Mouse (Mus musculus) layer of hippocampus, adult 6 months (tissue): Measurements from ENCODE around the gene Trpv2. TPM values are rescaled to one million over a fixed set of nuclear protein-coding genes. Genes with fewer than 3 reads are reported as not detected.

Experiments
- long read RNA-seq, 2 experiments: library from polyadenylated mRNA; unstranded; transcript quantifications; one replicate each; pipeline ENCODE4 v2.0.0; 2019 to 2020
- polyA plus RNA-seq: library from polyadenylated mRNA; unstranded; fragments of <200 nt; fragmentation: Nextera tagmentation; gene quantifications from 2 replicates; pipeline ENCODE4 v1.2.3, GENCODE M21; 2021

Trpv2 gene
- 9.5 and 10.0 TPM in 2 replicates for polyA plus RNA-seq
- long read RNA-seq, experiment 1, transcript Trpv2-202 (15 exons, 2,650 nt), result major isoform, 6 of 25 reads
- long read RNA-seq, experiment 1, partial matches to known transcripts, result 17 of 25 reads
- long read RNA-seq, experiment 1, other reads (novel, unspliced or antisense), result 1 of 25 reads
- long read RNA-seq, experiment 2, transcript Trpv2-202 (15 exons, 2,650 nt), result major isoform, 15 of 87 reads
- long read RNA-seq, experiment 2, partial matches to known transcripts, result 59 of 87 reads
- long read RNA-seq, experiment 2, other reads (novel, unspliced or antisense), result 11 of 87 reads

GRCm38 (mm10) chr11:62573959-62574702 is at the start of gene Trpv2:
Gene Trpv2, plus strand, starts transcription at chr11:62574486.

GRCm38 (mm10) chr11:62539089-62539890 is 35.0 kb upstream of the Trpv2 start, which contains the start of gene Cenpv:
Gene Cenpv, minus strand, starts transcription at chr11:62539261.

GRCm38 (mm10) chr11:62550727-62551225 is 23.5 kb upstream of the Trpv2 start, which contains the start of gene Ubb:
Gene Ubb, plus strand, starts transcription at chr11:62551171.

GRCm38 (mm10) chr11:62647661-62648590 is 73.6 kb downstream of the Trpv2 start, which contains the start of gene Lrrc75a:
Gene Lrrc75a, minus strand, starts transcription at chr11:62648523.

GRCm38 (mm10) chr11:62648591-62649391 is 74.5 kb downstream of the Trpv2 start, which contains the start of gene Mmgt2:
Gene Mmgt2, plus strand, starts transcription at chr11:62648664.

Other genes with a start within 250 kb of the Trpv2 start
- gene Pigl, start 116.0 kb upstream of the Trpv2 start, polyA plus RNA-seq, result 3.9 and 4.5 TPM in 2 replicates
- 46.2 and 51.5 TPM in 2 replicates for gene Ncor1, start 115.9 kb upstream of the Trpv2 start, polyA plus RNA-seq
- gene Cenpv, start 35.2 kb upstream of the Trpv2 start, polyA plus RNA-seq, result 6.9 and 7.4 TPM in 2 replicates
- 4,092 and 4,221 TPM in 2 replicates for gene Ubb, start 23.3 kb upstream of the Trpv2 start, polyA plus RNA-seq
- 1.7 and 1.8 TPM in 2 replicates for gene Lrrc75a, start 74.0 kb downstream of the Trpv2 start, polyA plus RNA-seq
- gene Mmgt2, start 74.2 kb downstream of the Trpv2 start, polyA plus RNA-seq, result 38.2 and 53.6 TPM in 2 replicates
- gene Zfp287, start 157.4 kb downstream of the Trpv2 start, polyA plus RNA-seq, result 4.2 and 5.2 TPM in 2 replicates
- gene Gm10428, start 178.6 kb downstream of the Trpv2 start, polyA plus RNA-seq, result not detected in 2 replicates
- gene Zfp286, start 215.0 kb downstream of the Trpv2 start, polyA plus RNA-seq, result 12.8 and 14.7 TPM in 2 replicates
- gene Trim16, start 245.7 kb downstream of the Trpv2 start, polyA plus RNA-seq, result 0.79 and 0.89 TPM in 2 replicates